Mouse (Mus musculus) urinary bladder, postnatal 4 days (tissue): Measurements from ENCODE around the gene Atxn1.

Experiments
- DNase-seq, 2 experiments: peaks; one replicate each; pipeline ENCODE4 v3.0.0; 2021 to 2022; ENCODE audit warnings: low spot score in 2 of 2

Gene Atxn1

DNA sequence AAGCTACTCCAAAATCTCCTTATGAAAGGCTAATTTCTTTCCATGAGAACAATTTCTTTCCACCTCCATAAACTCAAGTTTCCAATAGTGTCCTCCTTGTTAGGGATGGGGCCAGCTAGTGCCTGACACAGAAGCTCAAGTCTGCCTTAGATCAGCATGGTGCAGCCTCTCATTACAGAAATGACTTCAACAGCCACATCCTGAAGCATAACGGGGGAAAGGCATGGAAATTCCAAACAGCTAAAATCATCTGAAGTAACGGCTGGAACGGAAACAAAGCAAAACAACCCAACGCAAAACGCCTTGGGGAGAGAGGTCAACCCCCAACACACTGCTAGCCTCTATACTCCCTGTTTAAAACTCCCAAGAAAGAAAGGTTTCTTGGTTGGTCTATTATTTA, 284.2 kb downstream of the Atxn1 start:
- DNase-seq: no peak

DNA sequence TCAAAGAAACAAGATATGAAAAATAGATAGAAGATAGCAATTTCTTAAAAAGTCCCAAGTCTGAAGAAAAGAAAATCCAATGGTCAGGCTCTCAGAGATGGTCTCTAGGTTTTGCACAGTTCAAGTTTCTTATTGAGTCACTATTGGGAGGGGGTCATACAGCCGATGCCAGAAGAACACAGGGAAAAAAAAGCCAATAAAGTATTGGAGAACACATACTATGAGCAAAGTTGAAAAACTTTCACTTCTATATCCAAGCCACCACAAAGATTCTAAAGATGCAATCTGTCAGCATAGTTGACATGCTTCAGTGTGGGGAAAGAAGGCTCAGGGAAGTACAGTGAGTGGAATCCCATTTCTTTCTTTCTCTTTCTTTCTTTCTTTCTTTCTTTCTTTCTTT, 285.7 kb downstream of the Atxn1 start:
- DNase-seq: no peak

DNA sequence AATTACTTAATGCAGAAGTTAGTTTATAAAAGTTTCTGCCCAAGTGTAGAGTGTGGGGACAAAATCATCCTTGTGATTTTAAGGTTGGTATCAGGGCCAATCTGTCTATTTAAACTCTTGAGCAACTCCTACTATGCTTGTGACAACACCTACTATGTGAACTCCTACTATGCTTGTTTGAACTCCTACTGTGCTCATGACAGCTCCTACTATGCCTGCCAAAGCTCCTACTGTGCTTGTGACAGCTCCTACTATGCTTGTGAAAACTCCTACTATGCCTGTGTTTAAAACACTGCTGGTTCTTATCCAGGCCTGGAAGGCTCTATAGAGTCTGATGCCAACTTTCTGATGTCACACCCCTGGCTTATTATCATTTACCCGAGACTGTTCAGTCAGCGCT, 292.2 kb downstream of the Atxn1 start:
- no peak for DNase-seq

DNA sequence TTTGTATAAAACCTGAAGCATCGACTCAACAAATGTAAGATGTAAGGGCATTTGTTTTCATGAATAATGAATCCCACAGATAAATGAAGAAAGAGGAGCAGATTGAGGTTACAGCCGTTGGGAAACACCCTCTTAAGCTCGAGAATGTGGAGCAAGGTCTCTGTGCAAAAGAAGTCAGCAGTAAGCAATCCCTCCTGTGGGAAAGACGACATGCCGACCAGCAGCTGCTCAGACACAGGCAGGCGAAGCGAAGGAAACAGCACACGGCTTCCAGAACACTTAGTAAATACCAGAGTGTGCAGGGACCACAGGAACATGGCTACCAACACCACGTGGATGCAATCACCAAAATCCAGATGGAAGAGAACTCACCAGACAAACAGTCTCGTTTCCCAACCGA, 294.8 kb downstream of the Atxn1 start:
- no peak for DNase-seq

DNA sequence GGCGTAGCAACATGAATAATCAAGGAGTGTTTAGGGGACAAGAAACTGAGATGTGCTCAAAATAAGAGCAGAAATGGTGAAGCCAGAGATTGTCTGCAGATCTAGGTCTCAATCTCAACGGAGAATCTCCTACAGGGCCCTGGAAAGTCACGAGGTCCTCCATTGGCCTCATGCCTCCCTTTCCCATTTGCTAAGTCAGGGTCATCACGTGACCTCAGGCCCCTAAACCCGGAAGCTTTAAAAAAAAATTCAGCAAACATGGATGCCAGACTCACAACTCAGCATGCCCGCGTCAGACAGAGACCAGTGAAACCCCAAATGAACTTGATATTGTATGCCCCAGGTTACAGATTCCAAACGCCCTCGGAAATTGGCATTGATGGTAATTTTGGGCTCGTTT, 302.0 kb downstream of the Atxn1 start:
- DNase-seq: no peak

DNA sequence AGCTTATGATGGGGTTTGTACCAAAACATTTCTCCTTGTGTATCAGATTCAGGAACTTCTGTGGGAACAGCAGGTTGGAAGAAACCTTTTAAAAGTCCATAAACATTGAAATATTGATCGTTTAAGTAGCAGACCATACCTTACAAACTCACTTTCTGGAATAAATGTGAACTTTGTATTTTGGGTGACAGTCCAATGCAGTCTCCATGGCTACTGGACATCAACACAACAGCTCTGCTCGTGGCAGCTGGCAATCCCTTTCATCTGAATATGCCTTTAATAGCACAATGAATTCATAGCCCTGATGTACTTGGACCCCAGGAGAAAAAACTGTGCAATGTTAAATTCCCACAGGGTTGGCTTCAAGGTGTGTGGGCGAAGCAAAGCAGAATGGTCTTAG, 302.6 kb downstream of the Atxn1 start:
- DNase-seq: no peak

DNA sequence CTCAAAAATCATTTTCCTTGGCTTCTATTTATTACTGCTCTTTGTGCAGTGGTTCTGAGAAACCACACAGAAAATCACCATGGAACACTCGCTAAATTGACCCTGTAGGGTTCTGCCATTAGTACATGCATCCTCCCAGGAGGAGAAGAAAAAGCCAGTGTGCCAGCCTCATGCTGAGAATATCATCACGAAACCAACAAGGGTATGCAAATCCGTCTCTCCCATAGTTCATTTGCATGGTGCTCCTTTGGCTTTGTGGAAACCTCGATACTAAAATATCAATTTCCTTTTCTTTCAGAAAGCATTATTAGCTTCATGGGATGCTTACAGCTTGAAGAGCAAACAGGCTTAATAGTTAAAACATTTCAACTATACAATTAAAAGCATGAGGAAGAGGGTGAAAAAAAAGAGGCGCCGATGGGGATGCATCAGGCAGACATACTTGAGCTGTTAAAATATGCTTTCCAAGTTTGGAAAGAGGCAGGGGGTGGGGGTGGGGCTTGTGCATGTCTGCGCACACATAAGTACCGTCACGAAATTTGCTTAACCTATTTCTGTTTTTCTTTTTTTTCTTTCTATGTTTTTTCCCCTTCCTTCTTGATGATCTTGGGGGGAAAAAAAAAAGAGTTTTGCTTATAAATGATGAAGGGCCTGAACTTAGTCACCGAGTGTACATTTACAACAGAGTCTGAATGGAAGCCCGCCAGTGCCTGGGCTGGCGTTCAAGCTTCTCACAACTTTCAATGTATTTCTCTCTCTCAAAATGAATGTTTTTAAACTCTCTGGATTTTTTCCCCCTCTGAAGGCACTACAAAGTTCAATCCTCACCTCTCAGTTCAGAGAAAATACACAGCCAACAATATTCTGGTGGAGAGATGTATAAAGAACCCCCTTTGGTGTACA, 303.3 kb downstream of the Atxn1 start:
- DNase-seq: no peak

DNA sequence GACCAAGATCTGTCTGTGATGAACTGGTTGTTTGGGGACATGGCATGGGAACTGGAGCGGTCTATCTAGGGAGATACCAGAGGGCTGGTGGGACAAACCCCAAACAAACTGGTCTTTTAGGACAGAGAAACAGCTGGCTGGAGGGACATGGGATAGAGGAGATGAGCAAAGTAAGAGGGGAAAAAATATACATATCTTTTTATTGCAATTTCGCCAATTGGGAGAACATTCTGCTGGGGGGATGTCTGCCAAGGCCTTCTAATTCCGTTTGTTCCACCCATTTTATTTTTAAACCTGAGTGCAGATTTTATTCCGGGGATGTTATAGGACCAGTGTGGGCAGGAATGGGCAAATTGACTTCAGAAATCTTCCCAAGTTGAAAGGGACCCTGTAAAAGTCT, 305.0 kb downstream of the Atxn1 start:
- DNase-seq: no peak

DNA sequence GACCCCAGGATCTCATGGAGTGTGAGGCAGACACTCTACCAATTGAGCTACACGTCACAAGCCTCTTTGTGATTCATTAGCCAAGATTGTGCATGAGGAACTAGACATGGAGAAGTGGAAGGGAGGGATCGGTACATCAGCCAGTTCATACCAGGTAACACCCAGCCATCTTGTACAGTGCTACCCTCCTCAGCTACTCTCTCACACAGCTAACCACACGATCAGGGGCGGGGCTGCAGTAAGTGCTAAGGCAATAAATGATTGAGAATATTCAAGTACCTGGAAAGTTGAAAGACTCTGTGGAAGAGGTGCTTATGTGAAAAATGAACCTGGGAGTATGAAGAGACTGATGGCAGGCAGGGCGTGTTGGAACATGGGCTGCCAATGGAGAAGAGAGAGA, 306.5 kb downstream of the Atxn1 start:
- no peak for DNase-seq

DNA sequence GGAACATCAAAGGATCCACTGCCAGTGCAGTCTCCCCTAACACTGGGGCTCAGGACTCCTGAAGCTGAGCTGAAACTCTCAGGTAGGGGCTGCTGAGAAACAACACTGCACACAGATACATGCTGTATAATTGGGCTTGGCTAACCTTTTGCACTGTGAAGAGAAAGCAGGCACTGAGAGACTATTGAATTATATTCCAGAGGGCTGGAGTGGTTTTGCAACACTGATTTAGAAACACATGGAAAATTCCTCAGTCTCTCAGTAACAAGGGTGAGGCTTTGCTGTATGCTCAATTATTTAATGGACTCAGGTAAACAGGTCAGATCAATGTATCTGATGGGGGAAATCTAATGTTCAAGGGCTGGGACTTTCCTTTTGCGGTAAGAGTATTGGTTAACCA, 307.6 kb downstream of the Atxn1 start:
- no peak for DNase-seq

DNA sequence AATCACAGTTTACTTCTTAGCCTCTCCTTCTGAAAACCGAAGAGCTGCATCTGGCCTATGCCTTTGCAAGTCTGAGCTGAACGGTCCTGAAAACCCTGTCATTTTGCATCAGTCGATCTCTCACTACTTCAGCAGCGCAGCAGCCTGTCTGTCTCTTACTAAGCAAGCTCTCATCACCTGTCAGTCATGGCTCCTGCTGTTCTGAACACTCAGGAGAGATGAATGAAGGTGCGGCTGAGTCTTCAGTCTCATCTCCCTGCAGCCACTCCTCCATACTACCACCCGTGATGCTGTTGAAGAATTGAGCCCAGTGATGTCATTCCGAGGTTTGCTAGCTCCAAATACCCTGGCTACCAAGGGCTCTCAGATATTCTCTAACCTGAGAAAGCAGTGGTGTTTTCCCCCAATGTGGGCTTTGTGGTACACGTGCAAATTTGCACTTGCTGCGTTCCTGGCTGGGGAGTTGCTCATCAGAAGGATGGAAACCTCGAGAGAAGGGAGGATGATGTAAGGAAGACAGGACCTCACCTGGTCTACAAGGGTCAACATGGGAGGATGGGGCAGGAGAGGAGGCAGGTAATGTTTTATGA, 313.1 kb downstream of the Atxn1 start:
- no peak for DNase-seq

DNA sequence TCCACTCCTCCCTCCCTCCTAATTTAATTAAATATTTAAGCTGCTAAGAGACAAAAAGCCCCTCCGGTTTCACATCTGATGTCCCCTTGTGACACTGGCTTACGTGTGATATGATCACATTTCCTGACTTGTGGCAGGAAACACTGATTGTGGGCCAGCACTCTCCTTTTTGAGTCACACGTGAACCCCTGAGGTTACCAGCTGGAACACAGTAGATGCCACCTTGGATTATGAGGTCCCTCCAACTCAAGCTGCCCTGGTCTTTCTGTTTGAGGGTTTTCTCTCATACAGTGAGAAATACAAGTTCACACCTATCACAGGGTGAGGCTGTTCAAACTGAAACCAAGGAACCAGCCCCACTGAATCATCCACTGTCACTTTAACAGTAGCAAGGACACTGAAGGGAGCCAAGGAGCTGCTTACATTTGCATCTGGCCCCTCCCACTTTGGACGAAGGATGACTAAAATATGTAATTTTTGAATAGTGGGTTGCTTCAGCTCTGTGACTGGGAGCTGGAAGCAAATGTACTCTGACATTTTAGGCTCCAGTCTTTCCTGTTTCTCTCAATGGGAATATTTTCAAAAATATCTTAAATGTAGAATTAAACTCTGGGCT, 315.5 kb downstream of the Atxn1 start:
- DNase-seq: no peak

DNA sequence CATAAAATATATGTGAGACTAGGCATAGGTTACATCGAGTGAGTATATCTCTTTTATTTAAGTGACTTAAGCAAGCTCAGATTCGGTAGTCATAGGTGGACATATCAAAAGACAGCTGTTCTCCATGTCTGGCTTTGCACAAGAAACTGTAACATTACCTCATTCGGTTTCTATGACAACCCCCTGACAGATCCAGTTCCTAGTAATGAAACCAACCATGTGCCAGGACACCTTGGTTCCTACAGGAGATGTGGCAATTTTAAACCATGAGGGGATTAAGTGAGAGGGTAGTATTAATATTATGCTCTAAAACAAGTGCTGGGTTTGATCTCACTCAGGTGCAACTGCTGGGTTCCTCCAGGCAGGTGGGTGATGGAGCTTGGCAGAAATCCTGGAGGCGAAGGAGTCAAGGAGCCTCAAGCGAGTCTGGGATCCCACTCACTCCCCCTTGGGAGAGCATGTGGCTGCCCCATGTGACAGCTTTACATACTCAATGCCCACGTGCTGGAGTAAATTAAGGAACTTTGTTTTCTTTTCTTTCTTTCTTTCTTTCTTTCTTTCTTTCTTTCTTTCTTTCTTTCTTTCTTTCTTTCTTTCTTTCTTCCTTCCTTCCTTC, 320.9 kb downstream of the Atxn1 start:
- no peak for DNase-seq

DNA sequence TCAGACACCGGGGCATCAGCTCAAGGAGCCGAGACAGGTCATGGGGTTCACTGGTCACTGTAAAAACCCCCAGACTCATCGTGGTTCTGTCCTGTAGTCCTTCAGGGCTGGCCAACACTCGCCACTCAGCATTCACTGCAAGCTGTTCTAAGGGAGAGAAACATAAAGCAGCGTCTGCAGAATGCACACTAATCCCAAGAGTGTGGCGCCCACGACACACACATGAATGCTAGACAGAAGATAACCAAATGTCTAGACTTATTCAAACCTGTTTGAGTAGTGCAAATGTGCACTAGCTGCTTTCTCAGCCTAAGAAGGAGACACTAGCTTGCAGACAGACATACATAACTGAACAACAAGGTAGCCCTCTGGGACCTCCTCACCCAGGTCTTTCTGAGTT, 321.9 kb downstream of the Atxn1 start:
- no peak for DNase-seq

DNA sequence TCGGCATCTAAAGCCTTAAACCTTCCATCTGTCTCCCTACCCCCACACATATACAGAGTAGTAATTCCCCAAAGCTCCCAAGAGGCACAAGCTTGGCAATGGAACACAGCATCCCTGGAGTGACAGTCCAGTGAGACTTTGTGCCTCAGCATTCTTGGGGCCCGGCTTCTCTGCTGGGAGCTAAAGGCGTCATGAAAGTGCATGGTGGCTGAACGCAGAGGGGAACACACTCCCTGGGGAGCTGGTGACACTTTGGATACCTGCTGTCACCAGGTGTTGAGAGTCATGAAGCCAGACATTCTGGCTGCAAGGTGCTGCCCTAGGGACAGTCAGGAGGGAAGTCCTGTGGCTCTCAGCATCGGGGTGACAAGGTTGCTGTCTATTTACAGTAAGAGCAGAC, 324.4 kb downstream of the Atxn1 start:
- DNase-seq: no peak

DNA sequence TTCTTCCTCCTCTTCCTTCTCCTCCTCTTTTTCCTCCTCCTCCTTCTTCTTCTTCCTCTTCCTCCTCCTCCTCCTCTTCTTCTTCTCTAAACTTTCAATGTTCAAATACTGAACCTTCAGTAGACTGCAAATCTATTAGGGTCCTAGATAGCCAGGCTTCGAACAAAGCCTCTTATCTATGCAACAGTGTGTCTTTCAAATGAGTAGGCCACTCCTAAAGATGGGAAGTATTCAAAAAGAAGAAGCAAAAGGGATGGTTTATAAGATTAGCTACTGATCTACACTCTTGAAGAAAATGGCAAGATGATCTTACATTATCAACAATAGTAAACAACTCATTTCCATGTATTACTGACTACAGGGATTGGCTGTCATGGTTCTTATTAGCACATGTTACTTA, 326.5 kb downstream of the Atxn1 start:
- DNase-seq: no peak

DNA sequence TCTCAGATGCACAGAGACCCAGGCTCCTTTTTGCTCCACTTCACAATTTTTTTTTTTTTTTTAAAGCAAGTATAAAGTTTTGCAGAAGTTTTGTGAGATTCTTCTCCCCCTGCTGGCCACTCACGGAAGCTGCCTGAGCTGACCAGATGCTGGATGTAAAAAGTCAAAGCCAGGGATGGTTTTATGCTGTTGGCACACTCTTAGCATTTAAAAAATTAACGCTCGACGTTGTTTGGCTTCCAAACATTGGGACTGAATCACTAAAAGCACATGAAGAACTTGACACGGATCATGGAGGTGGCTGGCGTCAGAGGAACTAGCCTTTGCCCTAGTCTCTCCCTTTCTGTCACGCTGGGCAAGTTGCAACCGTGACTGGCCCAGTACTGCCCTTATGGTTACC, 327.5 kb downstream of the Atxn1 start:
- DNase-seq: peak in 1 of 2 experiments; percentile 38

DNA sequence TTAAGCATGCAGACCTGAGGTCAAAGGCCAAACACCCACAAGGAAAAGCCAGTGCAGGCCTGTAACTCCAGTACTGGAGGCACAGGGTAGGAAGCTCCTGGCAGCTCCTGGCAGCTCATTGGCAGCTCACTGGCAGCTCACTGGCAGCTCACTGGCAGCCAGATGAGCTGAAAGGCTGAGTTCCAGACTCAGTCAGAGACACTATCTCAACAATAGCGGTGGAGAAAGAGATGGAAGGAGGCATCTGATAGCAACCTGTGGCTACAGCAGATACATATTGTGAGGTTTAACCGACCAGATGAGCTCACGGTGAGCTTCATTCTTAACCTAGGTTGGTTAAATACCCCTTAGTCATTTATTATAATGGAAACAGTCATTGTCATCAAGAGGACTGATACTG, 328.4 kb downstream of the Atxn1 start:
- no peak for DNase-seq

DNA sequence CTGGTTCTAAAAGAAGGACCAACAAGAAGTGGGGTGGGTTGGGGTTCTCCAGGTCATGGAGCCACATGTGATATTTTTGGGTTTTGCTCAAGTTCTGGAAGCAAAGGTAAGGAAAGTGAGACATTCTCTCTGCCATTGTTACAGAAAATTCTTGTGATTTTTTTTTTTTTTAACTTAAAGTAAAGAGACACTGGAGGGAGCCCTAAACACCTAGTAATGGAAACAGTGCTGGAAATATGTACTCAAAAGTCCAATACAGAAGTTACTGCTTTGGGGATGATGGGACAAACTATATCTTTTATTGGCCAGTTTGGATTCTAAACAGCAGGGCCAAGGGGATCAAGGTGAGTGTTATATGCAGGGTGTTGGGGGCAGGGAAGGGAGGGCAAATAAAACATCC, 330.9 kb downstream of the Atxn1 start:
- DNase-seq: no peak

DNA sequence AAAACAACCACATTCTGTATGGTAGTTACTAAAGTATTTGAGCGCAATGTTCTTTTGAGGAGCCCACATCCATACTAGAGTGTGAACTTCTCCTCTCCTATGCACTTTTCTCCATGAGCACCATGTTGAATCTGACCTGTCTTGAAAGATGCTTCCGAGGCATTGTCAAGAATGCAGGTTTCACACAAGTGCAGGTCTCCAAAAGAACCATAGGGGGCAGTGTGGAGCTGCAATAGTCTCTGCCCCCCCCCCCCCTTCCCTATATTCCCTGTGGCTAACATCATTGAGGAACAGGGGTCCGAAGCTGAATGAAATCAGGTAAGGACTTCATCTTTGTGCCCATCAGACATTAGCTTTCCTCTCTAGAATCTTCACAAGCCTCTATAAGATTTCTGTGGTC, 332.7 kb downstream of the Atxn1 start:
- DNase-seq: no peak

DNA sequence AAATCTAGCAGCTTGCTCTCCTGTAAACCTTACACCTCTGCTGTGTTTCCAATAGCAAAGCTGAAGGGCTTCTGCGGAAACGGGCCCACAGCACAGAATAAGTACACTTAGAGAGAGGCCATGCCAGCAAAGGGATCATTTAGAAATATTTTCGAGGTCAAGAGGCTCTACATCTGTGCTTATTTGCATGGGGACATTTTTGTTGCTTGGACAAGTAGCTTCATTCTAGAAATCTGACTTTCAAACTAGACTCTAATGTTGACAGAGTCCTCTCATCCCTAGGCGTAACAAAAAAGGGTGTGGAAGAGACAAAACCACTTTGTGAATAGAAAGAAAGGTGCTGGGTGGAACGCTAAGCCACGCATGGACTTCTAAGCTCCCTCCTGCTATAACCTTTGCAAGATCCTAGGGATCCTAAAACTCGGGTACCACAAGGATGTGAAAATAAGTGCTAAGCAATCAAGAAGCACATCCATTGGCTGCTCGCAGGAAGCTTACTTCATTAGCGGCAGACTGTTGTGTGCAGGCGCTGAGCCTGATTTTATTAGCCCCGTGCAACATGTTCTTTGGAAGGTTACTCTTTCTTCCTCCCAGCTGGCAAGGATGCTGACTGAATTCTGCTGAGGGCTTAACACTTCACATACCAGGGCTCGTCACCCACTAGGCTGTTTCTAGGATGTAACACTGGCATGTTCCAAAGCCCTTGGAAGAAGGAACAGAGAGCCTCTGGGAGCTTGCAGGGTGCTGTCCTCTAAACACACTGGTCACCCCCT, 334.1 kb downstream of the Atxn1 start:
- DNase-seq: no peak

DNA sequence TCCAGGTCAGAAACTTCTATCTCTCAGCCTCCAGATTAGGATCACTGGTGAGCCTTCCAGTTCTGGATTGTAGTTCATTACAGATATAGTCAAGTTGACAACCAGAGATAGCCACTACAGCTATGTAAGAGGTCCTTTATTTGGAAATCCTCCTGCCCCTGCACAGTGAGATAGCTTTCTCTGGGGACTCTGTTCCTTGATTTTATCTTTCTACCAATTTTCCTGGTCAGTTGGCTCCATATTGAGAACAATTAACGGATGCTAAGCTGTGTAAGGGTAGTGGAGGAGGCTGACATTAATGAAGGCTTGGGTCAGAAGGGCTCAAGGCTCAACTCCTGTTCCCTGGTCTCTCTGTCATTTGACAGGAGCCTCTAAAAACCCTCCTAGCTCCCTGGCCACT, 335.1 kb downstream of the Atxn1 start:
- no peak for DNase-seq
